Mouse (Mus musculus): ENCODE measurements around the gene Edem1. TPM values are rescaled to one million over a fixed set of nuclear protein-coding genes. Genes with fewer than 3 reads are reported as not detected.
A peak's percentile ranks its signal among the peaks of the same experiment; 100 is the strongest.

The Edem1 gene
- total RNA-seq (2014; rRNA removed): 102 and 109 TPM in 2 replicates
- polyA plus RNA-seq (2012; rRNA removed): 58.3 and 63.1 TPM in 2 replicates

DNA sequence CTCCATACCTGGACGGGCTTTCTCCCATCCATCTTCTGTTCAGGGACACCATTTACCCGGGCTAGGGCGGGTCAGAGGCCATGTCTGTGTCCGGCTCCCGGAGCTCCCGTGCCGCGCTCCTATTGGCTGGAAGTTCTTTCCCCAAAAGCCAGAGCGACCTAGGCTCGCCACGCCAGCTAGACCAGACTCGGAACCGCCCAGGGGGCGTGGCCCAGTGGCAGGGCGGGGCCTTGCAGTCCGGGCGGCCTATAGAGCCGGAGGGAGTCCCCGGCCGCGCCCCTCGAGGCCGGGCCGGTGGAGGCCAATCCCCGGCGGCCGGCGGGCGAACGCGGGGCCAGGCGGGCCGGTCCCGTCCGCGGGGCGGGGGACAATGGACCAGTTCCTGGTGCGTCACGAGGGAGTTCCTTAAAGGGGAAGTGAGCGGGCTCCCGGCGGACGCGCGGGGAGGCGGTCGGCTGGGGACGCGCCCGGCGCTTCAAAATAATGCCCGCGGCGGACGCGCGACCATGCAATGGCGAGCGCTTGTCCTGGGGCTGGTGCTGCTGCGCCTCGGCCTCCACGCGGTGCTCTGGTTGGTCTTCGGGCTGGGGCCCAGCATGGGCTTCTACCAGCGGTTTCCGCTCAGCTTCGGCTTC lies at the start of gene Edem1:
Gene Edem1, plus strand, starts transcription at position 408 of the 635 bp plus-strand sequence.
- no peaks in the 10 kb centered on the region for H3K27me3 ChIP-seq (ENCODE audit: control insufficient read depth, insufficient read depth, low read length)
- H3K79me2 ChIP-seq (ENCODE audit: control insufficient read depth, insufficient read depth, low read length): peaks cover 22% of the 10 kb centered on the region; the same call in 1 of the 2 replicates
- H3K9ac ChIP-seq (ENCODE audit: low read depth, low read length): peak within 1 kb of the TSS; percentile 95
- TF ChIP-seq CTCF (IDR thresholded peaks at IDR 0.05; ENCODE audit: low read depth, low read length) (no peak), POLR2A (IDR thresholded peaks at IDR 0.05; ENCODE audit: extremely low read depth, insufficient read depth, low read length) (peak; percentile 93)
- H3K36me3 ChIP-seq (ENCODE audit: control insufficient read depth, insufficient read depth, low read length): peaks cover 6% of the 10 kb centered on the region; the same call in 1 of the 2 replicates
- under 1% methylated on average over 67 of the region's 67 CpGs for WGBS
- DNase-seq (ENCODE audit: extremely low read depth, low read depth, low spot score): peak; percentile 93
- peak within 1 kb of the TSS; percentile 89 for H3K4me3 ChIP-seq (ENCODE audit: insufficient read depth, low read depth, low read length)
- H3K27ac ChIP-seq (replicated peaks; ENCODE audit: insufficient read depth, low read depth, low read length): peak within 1 kb of the TSS; percentile 88
- peaks cover 15% of the 10 kb centered on the region for H3K4me1 ChIP-seq (ENCODE audit: control insufficient read depth, insufficient read depth, low read length)

DNA sequence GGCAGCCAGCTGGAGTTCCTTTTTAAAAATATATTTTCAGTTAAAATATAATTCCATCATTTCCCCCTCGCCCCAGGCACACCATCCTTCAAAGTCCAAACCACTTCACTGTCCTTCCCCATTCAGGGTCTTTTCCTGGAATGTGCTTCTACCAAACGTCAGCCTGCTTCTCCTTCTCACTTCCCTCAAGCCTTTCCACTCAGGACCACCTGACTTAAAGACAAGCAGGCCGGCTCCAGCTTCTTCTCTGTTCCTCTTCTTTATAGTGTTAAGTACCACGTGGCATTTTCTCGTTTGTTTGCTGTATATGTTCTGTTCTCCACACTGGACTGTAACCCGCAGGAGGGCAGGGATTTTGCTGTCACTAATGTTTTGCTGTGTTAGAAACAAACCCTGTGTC lies 46.6 kb upstream of the Edem1 start:
- WGBS: 67% methylated on average over 6 of the region's 6 CpGs
- Histone ChIP-seq H3K4me1 (ENCODE audit: control insufficient read depth, insufficient read depth, low read length) (peaks cover 8% of the 10 kb centered on the region), H3K79me2 (ENCODE audit: control insufficient read depth, insufficient read depth, low read length) (peaks cover 18% of the 10 kb centered on the region; the same call in 1 of the 2 replicates), H3K27me3 (ENCODE audit: control insufficient read depth, insufficient read depth, low read length) (no peaks in the 10 kb centered on the region), H3K4me3 (ENCODE audit: insufficient read depth, low read depth, low read length) (no peak overlapping the region), H3K9ac (ENCODE audit: low read depth, low read length) (no peak overlapping the region), H3K36me3 (ENCODE audit: control insufficient read depth, insufficient read depth, low read length) (no peaks in the 10 kb centered on the region), H3K27ac (replicated peaks; ENCODE audit: insufficient read depth, low read depth, low read length) (no peak overlapping the region)
- no peak for DNase-seq (ENCODE audit: extremely low read depth, low read depth, low spot score)
- no peak for TF ChIP-seq CTCF (IDR thresholded peaks at IDR 0.05; ENCODE audit: low read depth, low read length)
- no peak for TF ChIP-seq POLR2A (IDR thresholded peaks at IDR 0.05; ENCODE audit: extremely low read depth, insufficient read depth, low read length)

DNA sequence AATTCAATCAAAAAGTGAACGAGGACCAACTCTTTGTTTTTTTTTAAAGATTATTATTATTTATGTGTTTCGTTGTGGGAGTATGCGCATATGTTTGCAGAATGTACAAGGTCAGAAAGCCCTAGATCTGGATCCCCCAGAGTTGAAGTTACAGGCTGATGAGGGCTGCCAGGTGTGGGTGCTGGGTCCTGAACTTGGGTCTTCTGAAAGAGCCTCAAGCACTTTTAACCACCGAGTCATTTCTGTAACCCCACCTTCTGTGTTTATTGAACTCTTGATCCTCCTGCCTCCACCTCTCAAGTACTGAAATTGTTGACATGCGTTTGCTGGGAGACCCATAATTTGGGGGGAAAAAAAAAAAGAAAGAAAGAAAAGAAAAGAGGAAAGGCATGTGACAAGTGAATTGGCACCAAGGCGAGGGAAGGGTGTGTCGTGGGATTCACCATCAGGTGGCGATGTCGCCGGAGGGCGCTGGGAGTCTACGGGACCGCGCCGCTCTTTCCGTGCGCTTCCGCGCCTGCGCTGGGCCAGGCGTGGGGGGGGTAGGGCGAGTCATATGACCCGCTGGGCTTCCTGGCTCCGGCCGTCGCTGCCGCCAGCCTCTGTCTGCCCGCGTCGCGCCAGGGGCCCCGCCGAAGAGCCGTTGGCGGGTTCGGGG lies 45.8 kb upstream of the Edem1 start, which contains the start of gene Arl8b:
Gene Arl8b, plus strand, starts transcription at position 574 of the 658 bp plus-strand sequence.
- Histone ChIP-seq H3K4me1 (ENCODE audit: control insufficient read depth, insufficient read depth, low read length) (peaks cover 8% of the 10 kb centered on the region), H3K9ac (ENCODE audit: low read depth, low read length) (peak within 1 kb of the TSS; percentile 96), H3K36me3 (ENCODE audit: control insufficient read depth, insufficient read depth, low read length) (no peaks in the 10 kb centered on the region), H3K27ac (replicated peaks; ENCODE audit: insufficient read depth, low read depth, low read length) (peak within 1 kb of the TSS; percentile 90), H3K79me2 (ENCODE audit: control insufficient read depth, insufficient read depth, low read length) (peaks cover 18% of the 10 kb centered on the region; the same call in 1 of the 2 replicates), H3K4me3 (ENCODE audit: insufficient read depth, low read depth, low read length) (peak within 1 kb of the TSS; percentile 92), H3K27me3 (ENCODE audit: control insufficient read depth, insufficient read depth, low read length) (no peaks in the 10 kb centered on the region)
- 10% methylated on average over 36 of the region's 36 CpGs for WGBS
- TF ChIP-seq CTCF (IDR thresholded peaks at IDR 0.05; ENCODE audit: low read depth, low read length) (peak; percentile 96), POLR2A (IDR thresholded peaks at IDR 0.05; ENCODE audit: extremely low read depth, insufficient read depth, low read length) (peak; percentile 85; the same call in 1 of the 2 replicates)
- peak; percentile 82 for DNase-seq (ENCODE audit: extremely low read depth, low read depth, low spot score)

DNA sequence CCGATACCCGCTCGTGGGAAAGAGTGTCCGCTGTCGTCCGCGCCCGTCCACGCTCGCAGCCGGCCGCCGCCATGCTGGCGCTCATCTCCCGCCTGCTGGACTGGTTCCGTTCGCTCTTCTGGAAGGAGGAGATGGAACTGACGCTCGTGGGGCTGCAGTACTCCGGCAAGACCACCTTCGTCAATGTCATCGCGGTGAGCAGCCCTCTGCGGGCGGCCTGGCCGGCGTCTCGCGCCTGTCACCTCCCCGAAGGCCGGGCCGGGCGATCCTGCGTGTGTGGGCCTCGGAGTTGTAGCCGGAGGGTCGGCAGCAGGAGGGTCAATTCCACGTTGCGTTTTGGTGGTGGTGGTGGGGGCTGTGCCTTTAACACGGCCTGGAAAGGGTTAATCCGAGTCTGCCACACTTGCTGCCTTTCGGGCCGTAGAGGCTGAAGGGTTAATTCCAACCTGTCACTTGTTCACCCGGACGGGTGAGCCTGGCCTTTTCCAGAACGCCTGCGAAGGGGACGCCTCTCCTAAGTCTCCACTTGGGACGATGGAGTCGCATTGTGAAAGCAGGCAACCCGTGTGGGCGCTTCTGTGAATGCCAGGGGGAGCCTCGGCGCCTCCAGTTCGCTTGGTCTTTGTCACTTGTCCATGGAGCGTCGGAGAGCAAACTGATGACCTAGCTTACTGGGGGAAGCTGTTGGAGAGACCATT lies 45.1 kb upstream of the Edem1 start:
- H3K9ac ChIP-seq (ENCODE audit: low read depth, low read length): peak overlapping the region; percentile 96
- no peaks in the 10 kb centered on the region for H3K36me3 ChIP-seq (ENCODE audit: control insufficient read depth, insufficient read depth, low read length)
- peaks cover 24% of the 10 kb centered on the region; the same call in 1 of the 2 replicates for H3K79me2 ChIP-seq (ENCODE audit: control insufficient read depth, insufficient read depth, low read length)
- H3K4me1 ChIP-seq (ENCODE audit: control insufficient read depth, insufficient read depth, low read length): peaks cover 8% of the 10 kb centered on the region
- under 1% methylated on average over 57 of the region's 57 CpGs for WGBS
- TF ChIP-seq CTCF (IDR thresholded peaks at IDR 0.05; ENCODE audit: low read depth, low read length) (no peak), POLR2A (IDR thresholded peaks at IDR 0.05; ENCODE audit: extremely low read depth, insufficient read depth, low read length) (no peak)
- no peaks in the 10 kb centered on the region for H3K27me3 ChIP-seq (ENCODE audit: control insufficient read depth, insufficient read depth, low read length)
- DNase-seq (ENCODE audit: extremely low read depth, low read depth, low spot score): peak; percentile 68
- peak overlapping the region; percentile 90 for H3K27ac ChIP-seq (replicated peaks; ENCODE audit: insufficient read depth, low read depth, low read length)
- H3K4me3 ChIP-seq (ENCODE audit: insufficient read depth, low read depth, low read length): peak overlapping the region; percentile 92

GRCm38 (mm10) chr6:108784056-108784455 lies 44.4 kb upstream of the Edem1 start:
- H3K79me2 ChIP-seq (ENCODE audit: control insufficient read depth, insufficient read depth, low read length): peaks cover 30% of the 10 kb centered on the region; the same call in 1 of the 2 replicates
- no peaks in the 10 kb centered on the region for H3K27me3 ChIP-seq (ENCODE audit: control insufficient read depth, insufficient read depth, low read length)
- H3K36me3 ChIP-seq (ENCODE audit: control insufficient read depth, insufficient read depth, low read length): no peaks in the 10 kb centered on the region
- WGBS: 4% methylated on average over 11 of the region's 11 CpGs
- peak overlapping the region; percentile 92 for H3K4me3 ChIP-seq (ENCODE audit: insufficient read depth, low read depth, low read length)
- TF ChIP-seq CTCF (IDR thresholded peaks at IDR 0.05; ENCODE audit: low read depth, low read length) (no peak), POLR2A (IDR thresholded peaks at IDR 0.05; ENCODE audit: extremely low read depth, insufficient read depth, low read length) (no peak)
- peak overlapping the region; percentile 90 for H3K27ac ChIP-seq (replicated peaks; ENCODE audit: insufficient read depth, low read depth, low read length)
- peak overlapping the region; percentile 66 for H3K9ac ChIP-seq (ENCODE audit: low read depth, low read length)
- H3K4me1 ChIP-seq (ENCODE audit: control insufficient read depth, insufficient read depth, low read length): peaks cover 11% of the 10 kb centered on the region
- peak; percentile 61 for DNase-seq (ENCODE audit: extremely low read depth, low read depth, low spot score)

Measured in liver, adult 2 months (tissue).